In the genomic region with DNA sequence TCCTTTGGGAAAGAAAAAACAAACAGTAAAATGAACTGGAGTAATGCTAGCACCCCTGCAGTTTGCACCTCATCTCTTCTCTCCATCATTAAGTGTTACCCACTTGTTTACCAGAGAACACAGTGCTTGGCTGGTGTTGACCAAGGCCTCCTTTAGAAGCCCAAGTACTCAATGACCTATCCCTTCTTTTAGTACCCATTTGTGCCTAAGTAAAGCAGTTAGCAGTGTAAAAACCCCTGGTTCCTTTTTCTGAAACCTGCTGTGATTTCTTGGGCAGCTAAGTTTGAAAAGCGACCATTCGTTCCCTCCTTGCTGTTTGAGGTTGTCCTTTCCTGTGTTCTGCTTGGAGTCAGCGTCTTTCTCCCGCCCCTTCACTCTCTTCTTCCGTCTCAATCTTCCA, we compare ENCODE assay signal across 16 mouse cellular contexts.
"Had no signal": no experiment of that assay in that cellular context is flagged by ENCODE, and none has a peak within 500 bp of the region (broad histone marks: within the 10 kb centered on the region; RNA-seq: fewer than 3 reads in every experiment).

No protein-coding gene starts in this region.

- H3K9ac ChIP-seq: lung, embryonic 14.5 days; midbrain, embryonic 12.5 days; neural tube, embryonic 13.5 days; neural tube, embryonic 15.5 days had no signal

- DNase-seq: lung, adult 18-20 months; lung, embryonic 14.5 days; lung, postnatal 10 days; lung, postnatal 4 days; midbrain, embryonic 14.5 days; retina, postnatal 1 day; right cerebral cortex, postnatal 25 days; right cerebral cortex, postnatal 4 days; spleen, adult 18-20 months; thymus, adult 18-20 months; thymus, postnatal 14 days; thymus, postnatal 36 days had no signal

- H3K27me3 ChIP-seq: midbrain, embryonic 12.5 days; neural tube, embryonic 13.5 days; neural tube, embryonic 15.5 days had no signal

- H3K9me3 ChIP-seq: midbrain, embryonic 12.5 days; neural tube, embryonic 13.5 days; neural tube, embryonic 15.5 days had no signal

- H3K27ac ChIP-seq: midbrain, embryonic 12.5 days; neural tube, embryonic 13.5 days; neural tube, embryonic 15.5 days had no signal

- H3K4me3 ChIP-seq: midbrain, embryonic 12.5 days; myocyte; neural tube, embryonic 13.5 days; neural tube, embryonic 15.5 days had no signal
